Mouse (Mus musculus): ENCODE measurements at regions not wholly inside any gene's neighbourhood (a gene's known extent, or its start where the extent isn't known, plus 50 kb on each side); places are given as distances from the start of the nearest gene placed in this dataset.

DNA sequence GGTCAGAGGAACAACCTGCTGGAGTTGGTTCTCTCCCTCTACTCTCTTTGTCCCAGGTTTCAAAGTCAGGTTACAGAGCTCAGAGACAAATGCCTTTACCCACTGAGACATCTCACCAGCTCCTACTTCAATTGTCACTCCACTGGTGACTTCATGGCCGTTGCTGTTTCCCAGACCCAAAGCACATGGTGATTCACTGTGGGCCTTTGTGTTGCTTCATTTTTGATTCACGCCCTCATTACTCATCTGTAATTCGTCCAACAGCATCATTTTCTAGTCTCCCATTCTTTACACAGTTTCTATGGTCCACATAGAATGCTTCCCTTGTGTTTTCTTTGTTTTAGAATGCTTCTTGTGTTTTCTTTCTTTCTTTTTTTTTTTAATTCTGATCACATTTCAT, 498.2 kb downstream of the Igsf11 start:
- Histone ChIP-seq H3K9me3 (ENCODE audit: control insufficient read depth, low read length) (no peaks in the 10 kb centered on the region), H3K4me1 (replicated peaks; ENCODE audit: control insufficient read depth, insufficient read depth, low read length) (no peaks in the 10 kb centered on the region), H3K4me2 (ENCODE audit: low read depth, low read length) (no peak overlapping the region), H3K9ac (ENCODE audit: low read length) (no peak overlapping the region), H3K36me3 (ENCODE audit: control insufficient read depth, insufficient read depth, low read length) (no peaks in the 10 kb centered on the region), H3K4me3 (ENCODE audit: low read length) (no peak overlapping the region), H3K27me3 (ENCODE audit: control insufficient read depth, insufficient read depth, low read depth, low read length) (no peaks in the 10 kb centered on the region), H3K27ac (ENCODE audit: low read length) (no peak overlapping the region)
- ATAC-seq (ENCODE audit: low read depth) = no peak
- WGBS = 73% methylated on average over 3 of the region's 3 CpGs

DNA sequence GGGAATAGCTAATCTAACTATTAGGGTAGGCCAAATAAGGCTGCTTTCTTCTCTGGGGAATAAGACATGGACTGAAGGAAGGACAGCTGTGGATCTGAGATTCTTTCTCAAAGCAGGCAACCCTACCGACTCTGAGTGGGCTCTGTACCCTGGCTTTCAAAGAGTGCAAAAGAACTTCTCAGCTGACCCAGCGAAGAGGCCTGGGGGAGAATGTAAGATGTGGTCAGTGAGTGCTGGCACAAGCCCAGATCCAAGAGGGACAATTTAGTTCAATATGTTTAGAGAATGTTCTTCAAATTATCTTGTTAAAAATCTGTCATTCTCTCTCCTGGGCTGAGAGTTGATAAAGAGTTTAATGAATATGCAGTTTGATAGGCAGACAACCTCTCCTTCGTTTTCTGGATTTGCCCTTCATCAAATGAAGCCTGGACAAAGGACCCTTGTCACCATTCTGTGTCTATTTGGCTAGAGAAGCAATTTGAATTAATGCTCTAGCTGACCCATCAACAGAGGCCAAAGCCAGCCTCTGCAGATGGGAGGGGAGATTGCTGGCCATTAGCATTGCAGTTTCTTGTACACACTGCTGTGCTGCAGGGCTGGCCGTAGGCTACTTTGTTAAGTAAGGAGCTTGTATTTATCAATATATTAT, 509.8 kb downstream of the Igsf11 start:
- Histone ChIP-seq H3K27ac (ENCODE audit: low read length) (no peak overlapping the region), H3K9ac (ENCODE audit: low read length) (no peak overlapping the region), H3K4me1 (replicated peaks; ENCODE audit: control insufficient read depth, insufficient read depth, low read length) (no peaks in the 10 kb centered on the region), H3K9me3 (ENCODE audit: control insufficient read depth, low read length) (no peaks in the 10 kb centered on the region), H3K27me3 (ENCODE audit: control insufficient read depth, insufficient read depth, low read depth, low read length) (no peaks in the 10 kb centered on the region), H3K4me3 (ENCODE audit: low read length) (no peak overlapping the region), H3K4me2 (ENCODE audit: low read depth, low read length) (no peak overlapping the region), H3K36me3 (ENCODE audit: control insufficient read depth, insufficient read depth, low read length) (no peaks in the 10 kb centered on the region)
- ATAC-seq (ENCODE audit: low read depth) = no peak
- 61% methylated on average over 4 of the region's 4 CpGs for WGBS

DNA sequence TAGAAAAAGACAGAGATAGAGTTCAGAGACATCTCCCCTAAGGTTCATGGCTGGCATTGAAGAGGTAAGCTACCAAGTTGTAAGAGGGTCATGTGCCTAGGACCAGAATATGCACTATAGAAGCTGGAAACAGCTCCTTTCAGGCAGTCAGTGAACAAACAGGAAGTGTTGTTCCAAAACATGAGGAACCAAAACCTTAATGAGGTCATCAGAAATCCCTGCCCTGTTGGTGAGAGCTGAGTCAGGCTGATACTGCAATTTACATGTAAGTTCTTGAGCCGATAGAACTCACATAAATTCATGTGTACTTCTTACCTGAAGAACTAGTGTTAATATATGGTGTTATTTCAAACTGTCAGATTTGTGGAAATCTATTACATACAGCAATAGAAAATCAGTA, 539.1 kb downstream of the Igsf11 start:
- Histone ChIP-seq H3K36me3 (ENCODE audit: control insufficient read depth, insufficient read depth, low read length) (no peaks in the 10 kb centered on the region), H3K27me3 (ENCODE audit: control insufficient read depth, insufficient read depth, low read depth, low read length) (no peaks in the 10 kb centered on the region), H3K4me1 (replicated peaks; ENCODE audit: control insufficient read depth, insufficient read depth, low read length) (no peaks in the 10 kb centered on the region), H3K9me3 (ENCODE audit: control insufficient read depth, low read length) (no peaks in the 10 kb centered on the region), H3K27ac (ENCODE audit: low read length) (no peak overlapping the region), H3K4me2 (ENCODE audit: low read depth, low read length) (no peak overlapping the region), H3K4me3 (ENCODE audit: low read length) (no peak overlapping the region), H3K9ac (ENCODE audit: low read length) (no peak overlapping the region)
- ATAC-seq (ENCODE audit: low read depth) = no peak
- WGBS = 93% methylated on average over 1 of the region's 1 CpGs

DNA sequence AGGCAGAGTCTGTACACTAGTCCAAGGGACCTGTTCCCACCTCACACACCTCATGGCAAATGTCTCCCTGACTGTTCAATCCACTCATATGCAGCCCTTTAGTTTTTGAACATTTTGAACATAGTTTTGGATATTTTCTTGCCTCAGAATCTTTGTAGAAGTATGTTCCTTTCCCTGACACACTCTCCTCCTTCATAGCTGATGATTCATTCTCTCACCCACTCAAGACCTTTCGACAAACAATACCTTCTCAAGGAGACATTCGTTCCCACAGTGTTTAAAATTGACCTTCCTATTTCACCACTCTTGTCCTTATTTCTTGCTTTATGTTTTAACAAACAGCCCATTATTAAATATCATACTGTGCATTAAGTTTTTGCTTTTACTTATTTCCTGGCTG, 538.4 kb upstream of the Lsamp start:
- Histone ChIP-seq H3K4me1 (replicated peaks; ENCODE audit: control insufficient read depth, insufficient read depth, low read length) (no peaks in the 10 kb centered on the region), H3K4me2 (ENCODE audit: low read depth, low read length) (no peak overlapping the region), H3K36me3 (ENCODE audit: control insufficient read depth, insufficient read depth, low read length) (no peaks in the 10 kb centered on the region), H3K4me3 (ENCODE audit: low read length) (no peak overlapping the region), H3K27ac (ENCODE audit: low read length) (no peak overlapping the region), H3K9ac (ENCODE audit: low read length) (no peak overlapping the region), H3K9me3 (ENCODE audit: control insufficient read depth, low read length) (no peaks in the 10 kb centered on the region), H3K27me3 (ENCODE audit: control insufficient read depth, insufficient read depth, low read depth, low read length) (no peaks in the 10 kb centered on the region)
- 58% methylated on average over 2 of the region's 2 CpGs for WGBS
- ATAC-seq (ENCODE audit: low read depth) = no peak

DNA sequence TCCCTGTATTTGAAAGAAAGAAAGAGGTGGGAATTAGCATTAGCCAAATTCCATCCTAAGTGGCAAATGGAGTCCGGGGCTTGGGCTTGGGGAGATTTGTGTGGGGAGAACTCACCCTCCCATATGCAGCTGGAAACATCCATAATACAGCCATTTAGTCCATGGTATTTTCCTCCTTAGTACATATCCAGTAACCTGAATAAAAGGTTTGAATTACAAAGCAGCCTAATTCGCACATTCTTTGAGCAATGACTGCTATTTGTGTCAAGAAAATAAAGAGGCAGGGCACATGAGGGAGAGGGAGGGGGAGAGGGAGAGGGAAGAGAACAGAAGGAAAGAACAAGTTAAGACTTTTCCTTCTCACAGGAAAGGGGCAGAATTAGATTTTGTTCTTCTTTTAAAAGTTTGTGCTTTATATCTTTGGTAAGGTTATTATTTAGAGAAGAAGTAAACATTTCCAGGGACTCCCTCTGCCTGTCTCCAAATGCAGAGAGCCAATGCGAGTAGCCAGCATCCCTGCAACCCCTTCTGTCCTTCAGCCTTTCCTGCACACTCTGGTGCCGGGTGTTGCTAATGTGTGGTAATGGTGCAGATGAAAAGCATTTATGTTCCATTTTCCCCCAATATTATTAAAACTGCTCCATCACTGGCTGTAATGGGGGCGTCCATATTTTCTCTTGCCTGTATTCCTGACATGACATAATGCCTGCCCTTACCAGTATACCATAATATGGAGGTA, 530.6 kb upstream of the Lsamp start:
- Histone ChIP-seq H3K9me3 (ENCODE audit: control insufficient read depth, low read length) (no peaks in the 10 kb centered on the region), H3K4me3 (ENCODE audit: low read length) (no peak overlapping the region), H3K27ac (ENCODE audit: low read length) (no peak overlapping the region), H3K27me3 (ENCODE audit: control insufficient read depth, insufficient read depth, low read depth, low read length) (no peaks in the 10 kb centered on the region), H3K36me3 (ENCODE audit: control insufficient read depth, insufficient read depth, low read length) (no peaks in the 10 kb centered on the region), H3K4me1 (replicated peaks; ENCODE audit: control insufficient read depth, insufficient read depth, low read length) (no peaks in the 10 kb centered on the region), H3K4me2 (ENCODE audit: low read depth, low read length) (no peak overlapping the region), H3K9ac (ENCODE audit: low read length) (no peak overlapping the region)
- 66% methylated on average over 5 of the region's 5 CpGs for WGBS
- ATAC-seq (ENCODE audit: low read depth) = no peak
